Mouse (Mus musculus) spleen, adult 2 months (tissue): ENCODE results near the gene Yju2.

ENCODE experiments used
- CTCF ChIP-seq: fragments of 200-500 bp; IDR thresholded peaks from 2 replicates; pipeline ENCODE4 v1.5.1; 2011; ENCODE audit warnings: mild to moderate bottlenecking, inconsistent platforms; ENCODE audit not compliant: insufficient read depth, insufficient read length, insufficient replicate concordance; ENCODE audit errors: extremely low read depth
- POLR2A ChIP-seq: fragments of 200-500 bp; IDR thresholded peaks from 2 replicates; pipeline ENCODE4 v1.6.1; 2011; ENCODE audit warnings: low read depth, low read length, inconsistent platforms

DNA sequence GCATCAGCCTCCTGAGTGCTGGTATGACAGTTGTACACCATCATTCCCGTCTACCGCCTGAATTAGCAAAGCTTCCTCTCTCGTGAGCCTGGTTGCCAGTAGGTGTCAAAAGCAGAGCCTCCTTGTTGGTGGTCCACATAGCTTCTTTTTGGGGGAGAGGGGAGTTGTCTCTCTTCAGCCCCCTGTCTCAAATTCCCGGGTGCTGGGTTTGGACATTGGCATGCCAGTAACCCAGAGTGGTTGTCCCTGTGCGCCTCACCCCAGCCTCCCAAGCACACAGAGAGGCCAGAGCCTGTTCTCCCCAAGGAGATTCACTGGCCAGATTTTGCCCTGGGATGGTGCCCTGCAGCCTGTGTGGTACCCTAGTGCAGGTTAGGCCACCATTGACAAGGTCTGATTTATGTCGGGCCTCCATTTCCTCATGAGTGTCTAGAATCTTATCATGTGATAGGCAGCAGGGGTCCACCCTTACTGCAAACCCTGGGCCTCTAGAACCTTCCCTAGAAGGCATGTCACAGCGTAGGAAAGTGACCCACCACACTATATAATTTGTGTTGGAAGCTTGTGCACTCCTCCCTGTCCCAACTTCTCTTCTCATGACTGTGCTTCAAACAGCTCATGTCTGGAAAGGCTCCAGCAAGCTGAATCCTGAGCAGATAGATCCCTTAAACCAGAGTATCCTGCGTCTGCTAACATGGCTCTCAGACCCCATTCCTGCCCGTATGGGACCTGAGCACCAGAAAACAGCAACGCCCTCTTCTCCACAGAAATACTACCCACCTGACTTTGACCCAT lies 1.2 kb downstream of the Yju2 start:
- TF ChIP-seq CTCF (no peak), POLR2A (no peak)
